Mouse (Mus musculus) kidney, embryonic 15.5 days (tissue): ENCODE data around the gene Ubqln1. TPM values are rescaled to one million over a fixed set of nuclear protein-coding genes. Genes with fewer than 3 reads are reported as not detected.

ENCODE experiments used
- polyA plus RNA-seq: library from polyadenylated mRNA; unstranded; fragments of >200 nt; fragmentation: Nextera tagmentation; extraction: Ambion mirVana; gene quantifications from 2 replicates; pipeline ENCODE4 v1.2.1, GENCODE M21; 2015

Ubqln1 gene
- polyA plus RNA-seq, 1 experiment from 2014 or later: 112 TPM

Other genes with a start within 250 kb of the Ubqln1 start
- gene Klhl3, start 102.1 kb downstream of the Ubqln1 start, polyA plus RNA-seq: 6.5 and 7.2 TPM in 2 replicates
- 38.6 and 41.5 TPM in 2 replicates for gene Hnrnpa0, start 87.1 kb downstream of the Ubqln1 start, polyA plus RNA-seq
- gene Idnk, start 58.0 kb downstream of the Ubqln1 start, polyA plus RNA-seq: 37.2 and 39.4 TPM in 2 replicates
- gene Gkap1, start 60.0 kb upstream of the Ubqln1 start, polyA plus RNA-seq: 28.3 and 29.9 TPM in 2 replicates
- gene Kif27, start 143.5 kb upstream of the Ubqln1 start, polyA plus RNA-seq: 0.77 and 0.81 TPM in 2 replicates
- 28.9 and 29.5 TPM in 2 replicates for gene 2210016F16Rik, start 169.6 kb upstream of the Ubqln1 start, polyA plus RNA-seq
- gene Rmi1, start 186.6 kb upstream of the Ubqln1 start, polyA plus RNA-seq: 26.2 and 27.3 TPM in 2 replicates
- gene Hnrnpk, start 187.7 kb upstream of the Ubqln1 start, polyA plus RNA-seq: 1,666 and 1,742 TPM in 2 replicates